Mouse (Mus musculus) lung, adult 2 months (tissue): ENCODE measurements at regions not wholly inside any gene's neighbourhood (a gene's known extent, or its start where the extent isn't known, plus 50 kb on each side); places are given as distances from the start of the nearest gene placed in this dataset.
"Not testable (repeated sequence)": the region's sequence is repeated elsewhere in the genome, so short reads cannot be mapped to it uniquely, and the experiment has no call there.

Source experiments
- DNase-seq: peaks from one replicate; pipeline ENCODE4 v3.0.0; 2022
- H3K4me1 ChIP-seq: fragments of 200-500 bp; 2 replicates; pipeline ENCODE4 v1.6.1; 2011; ENCODE audit warnings: low read length; ENCODE audit not compliant: control insufficient read depth, insufficient read depth
- H3K4me3 ChIP-seq: fragments of 200-500 bp; replicated peaks from 2 replicates; pipeline ENCODE3; 2011; ENCODE audit warnings: low read depth, mild to moderate bottlenecking, control low read depth, low read length; ENCODE audit errors: extremely low read depth
- CTCF ChIP-seq: fragments of 200-500 bp; IDR thresholded peaks from 2 replicates; pipeline ENCODE4 v1.5.1; 2011; ENCODE audit warnings: mild to moderate bottlenecking, low read length, control low read depth; ENCODE audit not compliant: insufficient read depth
- POLR2A ChIP-seq: fragments of 200-500 bp; IDR thresholded peaks from 2 replicates; pipeline ENCODE4 v1.6.1; 2011; ENCODE audit warnings: low read depth, mild to moderate bottlenecking, control low read depth, low read length, borderline replicate concordance; ENCODE audit errors: extremely low read depth
- WGBS: fragments of 180-500 bp; shearing (Covaris S2); methylation state at CpG from one replicate; pipeline ENCODE4 v1.1.7; 2018; 5-methylcytosine and 5-hydroxymethylcytosine counted together

DNA sequence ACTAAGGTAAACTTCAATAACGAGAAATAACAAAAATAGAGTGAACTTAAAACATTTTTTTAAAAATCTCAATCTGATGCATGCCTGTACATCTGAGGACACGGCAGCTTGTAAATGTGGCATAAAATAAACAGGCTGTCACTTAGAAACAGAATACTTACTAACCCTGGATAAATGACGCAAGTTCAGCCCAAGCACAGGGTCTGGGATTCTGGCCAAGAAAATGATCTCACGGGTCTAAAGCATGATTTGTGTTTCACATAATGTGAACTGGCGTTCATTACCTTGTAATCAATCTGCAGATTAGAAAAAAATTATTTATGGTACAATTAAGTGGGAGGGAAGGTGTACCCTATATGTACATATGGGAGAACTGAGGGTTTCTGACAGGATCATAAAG lies 512.1 kb upstream of the Vrk2 start:
- WGBS: 31% methylated on average over 5 of the region's 5 CpGs

DNA sequence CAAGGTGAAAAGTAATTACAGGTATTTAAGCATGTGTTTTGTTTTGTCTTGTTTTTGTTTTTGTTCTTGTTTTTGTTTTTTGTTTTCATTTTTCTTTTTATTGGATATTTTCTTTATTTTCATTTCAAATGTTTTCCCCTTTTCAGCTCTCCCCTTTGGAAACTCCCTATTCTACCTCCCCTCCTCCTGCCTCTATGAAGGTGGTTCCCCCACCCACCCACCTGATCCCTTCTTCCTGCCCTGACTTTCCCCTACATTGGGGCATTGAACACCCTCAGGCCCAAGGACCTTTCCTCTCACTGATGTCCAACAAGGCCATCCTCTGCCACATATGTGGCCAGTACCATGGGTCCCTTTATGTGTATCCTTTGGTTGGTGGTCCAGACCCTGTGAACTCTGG lies 509.1 kb upstream of the Vrk2 start:
- no peak for TF ChIP-seq CTCF
- no peak for TF ChIP-seq POLR2A
- Histone ChIP-seq H3K4me1 (no peaks in the 10 kb centered on the region), H3K4me3 (no peak overlapping the region)
- DNase-seq: no peak

More for the DNA sequence above, 512.1 kb upstream of the Vrk2 start:
- no peaks in the 10 kb centered on the region for H3K4me1 ChIP-seq
- no peak for TF ChIP-seq POLR2A
- TF ChIP-seq CTCF: no peak
- H3K4me3 ChIP-seq: no peak overlapping the region
- DNase-seq: no peak

DNA sequence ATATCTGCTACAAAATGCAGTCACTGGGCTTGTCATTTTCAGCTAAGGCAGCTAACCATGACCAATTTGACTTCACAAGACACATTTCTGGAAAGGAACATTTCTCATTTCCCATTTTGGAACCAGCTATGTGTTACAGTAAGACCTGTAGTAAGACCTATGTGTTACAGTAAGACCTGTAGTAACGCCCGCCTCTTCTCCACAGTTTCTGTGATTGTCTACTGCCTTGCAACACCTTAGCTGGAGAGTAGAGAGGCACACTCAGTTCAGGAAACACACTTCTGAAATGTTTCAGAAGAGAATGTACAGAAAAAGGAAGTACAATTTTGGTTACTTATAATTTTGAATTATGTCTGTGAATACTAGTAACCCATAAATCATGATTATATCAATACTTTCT lies 508.2 kb upstream of the Vrk2 start:
- DNase-seq: no peak
- 83% methylated on average over 2 of the region's 2 CpGs for WGBS
- TF ChIP-seq POLR2A: no peak
- no peak for TF ChIP-seq CTCF
- H3K4me1 ChIP-seq: no peaks in the 10 kb centered on the region
- H3K4me3 ChIP-seq: no peak overlapping the region

DNA sequence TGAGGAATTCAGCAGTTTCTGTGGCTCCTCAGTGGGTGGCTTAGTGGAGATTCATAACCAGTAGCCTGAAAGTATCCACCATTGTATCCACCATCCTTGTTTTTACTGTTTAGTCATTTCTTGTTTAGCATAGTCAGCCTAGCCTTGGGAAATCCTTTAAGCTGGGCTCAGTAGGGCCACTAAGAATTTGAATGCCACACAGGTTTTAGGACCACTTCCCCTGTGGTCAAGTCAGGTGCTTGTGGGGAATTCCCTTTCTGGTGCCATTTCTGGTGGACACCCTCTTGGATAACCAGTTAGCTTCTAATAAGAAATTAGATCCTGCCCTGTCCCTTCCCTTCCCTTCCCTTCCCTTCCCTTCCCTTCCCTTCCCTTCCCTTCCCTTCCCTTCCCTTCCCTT lies 502.8 kb upstream of the Vrk2 start:
- no peak for TF ChIP-seq POLR2A
- H3K4me3 ChIP-seq: no peak overlapping the region
- no peaks in the 10 kb centered on the region for H3K4me1 ChIP-seq
- DNase-seq: no peak

DNA sequence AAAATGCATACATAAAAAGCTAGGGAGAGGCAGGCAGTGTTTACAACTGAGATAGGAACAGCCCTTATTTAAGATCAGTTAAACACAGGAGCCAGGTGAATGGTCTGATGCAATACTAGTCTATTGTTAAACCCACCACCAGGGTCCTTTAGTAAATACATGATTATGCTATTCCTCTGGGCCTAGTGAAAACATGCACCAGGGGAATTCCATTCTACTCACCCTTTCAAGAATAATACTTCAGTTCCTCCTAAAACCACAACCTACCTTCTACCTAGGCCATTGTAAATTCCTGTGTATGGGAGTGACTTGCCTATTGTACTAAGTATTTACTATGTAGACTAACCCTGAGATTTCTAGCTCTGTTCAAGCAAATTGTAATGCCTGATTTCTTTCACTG lies 501.7 kb upstream of the Vrk2 start:
- H3K4me1 ChIP-seq, H3K4me3 ChIP-seq, DNase-seq: not testable (repeated sequence)

DNA sequence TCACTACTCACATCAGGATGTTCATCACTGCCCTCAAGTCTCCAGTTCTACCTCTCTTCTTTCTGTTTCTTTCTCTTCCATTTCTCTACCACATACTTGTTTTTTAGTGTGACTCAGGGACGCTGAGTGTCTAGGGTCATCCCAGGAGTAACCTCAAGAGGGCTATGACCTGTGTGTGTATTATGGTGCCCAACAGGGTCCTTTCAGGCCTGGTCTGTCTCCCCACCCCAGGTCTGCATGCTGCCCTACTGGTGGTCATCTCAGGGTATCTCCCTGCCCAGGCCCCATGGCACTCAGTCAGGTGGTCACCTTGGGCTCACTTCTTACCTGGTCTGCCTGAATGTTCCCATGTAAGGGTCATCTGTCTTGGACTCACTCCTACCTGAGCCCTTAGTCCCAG lies 492.7 kb upstream of the Vrk2 start:
- DNase-seq: no peak
- no peak for TF ChIP-seq POLR2A
- TF ChIP-seq CTCF: no peak
- Histone ChIP-seq H3K4me3 (no peak overlapping the region), H3K4me1 (no peaks in the 10 kb centered on the region)
- WGBS: 83% methylated on average over 1 of the region's 1 CpGs

DNA sequence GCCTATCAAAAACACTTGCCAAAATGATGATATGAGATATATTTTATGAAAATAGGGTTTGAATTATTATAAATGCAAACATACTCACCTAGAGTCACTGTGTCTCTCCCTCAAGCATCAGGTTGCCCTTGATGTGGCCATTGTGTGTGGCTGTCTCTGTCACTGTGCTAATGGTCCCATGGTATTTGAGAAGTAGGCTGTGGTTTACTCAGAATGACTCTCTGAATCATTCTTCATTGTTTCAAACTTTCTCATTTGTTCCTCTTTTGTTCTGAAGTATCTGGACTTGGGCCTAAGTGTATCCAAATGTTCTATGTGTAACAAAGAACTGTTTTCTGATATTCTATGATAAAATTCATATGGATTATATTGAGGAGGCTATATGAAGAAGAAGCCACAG lies 487.4 kb upstream of the Vrk2 start:
- no peak for TF ChIP-seq POLR2A
- TF ChIP-seq CTCF: no peak
- DNase-seq: no peak
- Histone ChIP-seq H3K4me1 (no peaks in the 10 kb centered on the region), H3K4me3 (no peak overlapping the region)

DNA sequence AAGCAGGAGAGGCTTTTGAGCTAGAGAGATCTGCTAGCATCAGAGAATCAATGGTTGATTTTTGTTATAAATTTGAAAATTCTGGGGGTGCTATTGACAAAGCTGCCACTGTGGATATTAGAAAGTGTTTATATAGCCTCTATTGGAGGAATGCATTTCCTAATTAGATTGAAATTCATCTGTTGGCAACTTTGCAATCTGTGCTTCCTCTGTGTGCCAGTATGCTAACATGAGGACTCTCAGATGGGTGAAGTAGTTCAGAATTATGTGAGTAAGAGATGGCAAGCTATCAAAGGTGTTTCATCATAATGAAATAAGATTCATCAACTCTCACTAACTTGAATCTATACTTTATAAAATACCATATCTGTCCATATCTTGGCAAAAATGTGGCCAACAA lies 476.6 kb upstream of the Vrk2 start:
- TF ChIP-seq CTCF (no peak), POLR2A (no peak)
- Histone ChIP-seq H3K4me1 (no peaks in the 10 kb centered on the region), H3K4me3 (no peak overlapping the region)
- DNase-seq: no peak

DNA sequence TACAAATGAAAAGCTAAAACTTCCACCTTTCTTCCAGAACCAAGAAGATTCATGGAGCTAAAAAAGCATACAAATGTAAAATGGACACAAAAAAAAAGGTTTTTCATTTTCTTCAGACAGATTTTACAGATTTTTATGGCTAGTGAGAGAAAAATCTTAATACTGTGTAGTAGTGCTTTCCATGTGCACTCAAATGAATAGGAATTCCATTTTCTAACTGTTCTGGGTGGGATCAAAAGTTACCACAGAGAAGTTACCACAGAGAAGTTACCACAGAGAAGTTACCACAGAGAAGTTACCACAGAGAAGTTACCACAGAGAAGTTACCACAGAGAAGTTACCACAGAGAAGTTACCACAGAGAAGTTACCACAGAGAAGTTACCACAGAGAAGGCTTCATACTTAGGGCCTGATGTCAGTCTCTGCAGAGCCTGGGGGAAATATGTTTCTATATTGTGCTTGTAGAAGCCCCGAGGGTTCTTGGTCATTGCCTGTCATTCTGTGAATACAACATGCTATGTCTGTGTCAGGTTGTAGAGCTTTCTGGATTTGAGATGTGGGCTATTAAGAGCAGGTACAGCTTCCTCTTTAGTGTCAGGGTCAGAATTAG lies 433.5 kb upstream of the Vrk2 start:
- H3K4me3 ChIP-seq: no peak overlapping the region
- no peak for DNase-seq
- 62% methylated on average over 1 of the region's 1 CpGs for WGBS
- no peaks in the 10 kb centered on the region for H3K4me1 ChIP-seq
- no peak for TF ChIP-seq CTCF
- no peak for TF ChIP-seq POLR2A

DNA sequence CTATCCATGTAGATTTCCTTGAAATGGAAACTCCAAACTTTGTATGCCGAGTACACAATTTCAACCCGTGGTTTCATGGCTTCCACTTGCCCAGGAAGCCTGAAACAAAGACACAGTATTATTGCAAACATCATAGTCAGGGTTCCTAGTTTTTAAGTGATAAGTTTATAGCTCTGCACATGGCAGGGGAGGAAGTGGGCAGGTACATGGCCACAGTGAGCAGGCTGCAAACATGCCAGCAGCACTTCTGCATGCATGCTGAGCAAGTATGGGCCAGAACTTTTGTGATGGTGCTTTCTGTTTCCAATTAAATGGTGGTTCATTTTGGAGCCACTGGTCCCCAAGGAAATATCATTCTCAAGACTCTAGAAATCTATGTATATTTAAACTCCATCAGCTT lies 431.7 kb upstream of the Vrk2 start:
- DNase-seq: no peak
- 51% methylated on average over 2 of the region's 2 CpGs for WGBS
- no peak for TF ChIP-seq POLR2A
- Histone ChIP-seq H3K4me3 (no peak overlapping the region), H3K4me1 (no peaks in the 10 kb centered on the region)
